Mouse (Mus musculus): ENCODE measurements around the gene Vps54. TPM values are rescaled to one million over a fixed set of nuclear protein-coding genes. Genes with fewer than 3 reads are reported as not detected.
"Not testable (repeated sequence)": the region's sequence is repeated elsewhere in the genome, so short reads cannot be mapped to it uniquely, and the experiment has no call there.

Vps54 gene
- polyA plus RNA-seq (2015; fragmentation: Nextera tagmentation; extraction: Ambion mirVana): 4.3 and 4.9 TPM in 2 replicates

DNA sequence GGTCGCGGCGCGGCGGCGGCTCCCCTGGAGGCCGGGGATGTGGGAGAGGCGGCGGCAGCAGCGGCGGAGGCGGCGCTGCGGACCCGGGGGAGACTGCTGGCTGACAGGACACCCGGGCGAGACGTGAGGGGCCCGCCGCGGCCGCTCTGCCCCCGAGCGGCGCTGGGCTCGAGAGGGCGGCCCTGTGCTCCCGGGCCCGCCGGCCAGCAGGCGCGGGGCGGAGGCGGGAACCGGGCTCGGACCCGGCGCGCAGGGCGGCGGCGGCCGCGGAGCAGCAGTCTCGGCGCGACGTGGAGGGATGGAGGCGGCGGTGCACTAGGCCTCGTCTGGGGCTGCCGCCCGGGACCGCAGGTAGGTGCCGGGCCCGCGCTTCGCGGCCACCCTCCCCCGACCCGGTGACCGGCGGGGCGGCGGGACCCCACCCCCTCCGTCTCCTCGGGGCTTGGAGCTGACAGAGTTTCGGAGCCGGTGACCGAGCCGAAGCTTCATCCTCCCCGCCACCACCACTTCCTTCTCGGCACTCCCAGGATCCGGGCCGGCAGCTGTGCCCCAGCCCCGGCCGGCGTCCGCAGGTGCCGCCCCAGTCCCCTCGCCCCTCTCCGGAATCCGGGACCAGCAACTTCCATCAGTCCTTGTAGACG, at the start of gene Vps54:
Vps54 (plus strand) TSS at position 261 of the 641 bp plus-strand sequence.
- Histone ChIP-seq H3K36me3 (replicated peaks; ENCODE audit: insufficient read depth, low read length) (no peaks in the 10 kb centered on the region), H3K27me3 (ENCODE audit: insufficient read depth, low read length) (no peaks in the 10 kb centered on the region)
- WGBS (ENCODE audit: insufficient replicate concordance): under 1% methylated on average over 48 of the region's 84 CpGs

DNA sequence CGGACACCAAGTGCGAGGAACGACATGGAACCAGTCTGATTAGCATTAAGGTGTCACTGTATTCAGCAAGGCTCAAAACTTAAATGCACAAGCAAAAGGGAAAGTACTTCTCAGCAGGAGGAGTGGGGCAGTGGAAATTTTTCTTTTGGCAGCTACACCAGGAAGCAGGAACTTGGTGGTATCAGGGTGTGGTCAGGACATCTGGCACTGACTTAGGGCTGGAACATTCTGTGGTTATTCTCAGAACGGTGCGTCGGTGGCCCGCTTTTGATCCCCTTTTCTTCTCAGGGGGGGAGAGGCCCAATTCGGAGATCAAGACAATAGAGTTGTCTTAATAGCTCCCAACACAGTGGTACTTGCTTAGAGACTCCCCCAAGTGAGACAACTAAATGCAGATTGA, 47.3 kb upstream of the Vps54 start:
- not testable (repeated sequence) for H3K27ac ChIP-seq (ENCODE audit: low read depth); H3K36me3 ChIP-seq (replicated peaks; ENCODE audit: insufficient read depth, low read length); H3K9me3 ChIP-seq (ENCODE audit: low read length); H3K4me2 ChIP-seq (ENCODE audit: low read depth, low read length); H3K4me3 ChIP-seq (ENCODE audit: low read depth, low read length); H3K4me1 ChIP-seq (ENCODE audit: insufficient read depth); DNase-seq; ATAC-seq; H3K27me3 ChIP-seq (ENCODE audit: insufficient read depth, low read length); H3K9ac ChIP-seq (replicated peaks)
- WGBS (ENCODE audit: insufficient replicate concordance): 67% methylated on average over 8 of the region's 8 CpGs

More for the DNA sequence above, at the start of gene Vps54:
- ATAC-seq (peak; percentile 82), DNase-seq (peak; percentile 72)
- no peak for TF ChIP-seq CTCF (IDR thresholded peaks at IDR 0.05; ENCODE audit: low read depth)
- TF ChIP-seq EP300 (IDR thresholded peaks at IDR 0.05; ENCODE audit: low read depth): no peak
- peak within 1 kb of the TSS; percentile 83 for H3K4me3 ChIP-seq (ENCODE audit: low read depth, low read length)
- H3K9me3 ChIP-seq (ENCODE audit: low read length): no peaks in the 10 kb centered on the region
- peak within 1 kb of the TSS; percentile 93 for H3K9ac ChIP-seq (replicated peaks)
- peaks cover 7% of the 10 kb centered on the region; the same call in 1 of the 2 replicates for H3K4me1 ChIP-seq (ENCODE audit: insufficient read depth)
- peak within 1 kb of the TSS; percentile 91 for H3K4me2 ChIP-seq (ENCODE audit: low read depth, low read length)
- peak within 1 kb of the TSS; percentile 95 for H3K27ac ChIP-seq (ENCODE audit: low read depth)

DNA sequence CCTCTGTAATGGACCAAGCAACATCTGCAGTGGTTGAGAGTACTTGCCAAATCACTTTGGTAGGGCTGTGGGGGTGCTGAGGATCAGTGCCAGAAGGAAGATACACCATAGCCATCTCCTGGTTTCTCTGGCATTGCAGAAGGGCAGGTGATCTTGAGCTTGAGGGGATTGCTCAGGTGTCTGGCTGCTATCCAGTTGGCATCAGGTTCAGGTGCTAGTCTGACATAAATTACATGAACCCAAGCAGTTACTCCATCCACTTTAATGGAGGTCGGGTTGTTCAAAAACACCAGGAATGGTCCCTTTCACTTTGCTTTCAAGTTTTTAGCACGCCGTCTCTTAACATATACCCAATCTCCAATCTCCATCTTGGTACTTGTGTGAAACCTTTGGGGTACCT, 44.2 kb upstream of the Vps54 start:
- no peak for TF ChIP-seq EP300 (IDR thresholded peaks at IDR 0.05; ENCODE audit: low read depth)
- no peak for TF ChIP-seq CTCF (IDR thresholded peaks at IDR 0.05; ENCODE audit: low read depth)
- Histone ChIP-seq H3K4me2 (ENCODE audit: low read depth, low read length) (no peak overlapping the region), H3K4me1 (ENCODE audit: insufficient read depth) (no peaks in the 10 kb centered on the region), H3K9me3 (ENCODE audit: low read length) (0 out of 2 replicates have a peak, but pooled peaks cover 2% of the 10 kb centered on the region), H3K9ac (replicated peaks) (no peak overlapping the region), H3K27ac (ENCODE audit: low read depth) (no peak overlapping the region), H3K4me3 (ENCODE audit: low read depth, low read length) (no peak overlapping the region), H3K27me3 (ENCODE audit: insufficient read depth, low read length) (no peaks in the 10 kb centered on the region), H3K36me3 (replicated peaks; ENCODE audit: insufficient read depth, low read length) (no peaks in the 10 kb centered on the region)
- DNase-seq (no peak), ATAC-seq (no peak)
- 92% methylated on average over 3 of the region's 3 CpGs for WGBS (ENCODE audit: insufficient replicate concordance)

DNA sequence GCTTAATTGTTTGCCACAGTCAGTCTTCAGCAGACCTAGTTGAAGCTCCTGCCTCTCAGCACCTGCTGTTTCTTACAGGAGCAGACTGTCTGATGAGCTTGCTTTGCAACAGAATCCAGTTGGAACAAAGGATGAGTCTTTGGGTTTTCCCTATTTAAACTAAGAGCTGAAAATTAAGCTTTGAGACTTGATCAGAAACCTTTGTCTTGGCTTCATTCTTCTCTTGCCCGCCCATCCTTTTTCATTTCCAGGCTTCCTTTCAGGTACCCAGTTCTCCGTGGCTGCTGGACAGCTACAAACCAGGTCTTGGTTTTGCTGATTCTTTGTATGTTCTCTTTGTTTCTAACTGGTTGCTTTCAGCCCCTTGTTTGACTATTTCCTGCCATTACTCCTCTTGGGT, 30.0 kb upstream of the Vps54 start:
- Histone ChIP-seq H3K4me3 (ENCODE audit: low read depth, low read length) (no peak overlapping the region), H3K9ac (replicated peaks) (no peak overlapping the region), H3K27ac (ENCODE audit: low read depth) (no peak overlapping the region), H3K4me1 (ENCODE audit: insufficient read depth) (no peaks in the 10 kb centered on the region), H3K36me3 (replicated peaks; ENCODE audit: insufficient read depth, low read length) (no peaks in the 10 kb centered on the region), H3K4me2 (ENCODE audit: low read depth, low read length) (no peak overlapping the region), H3K27me3 (ENCODE audit: insufficient read depth, low read length) (no peaks in the 10 kb centered on the region), H3K9me3 (ENCODE audit: low read length) (no peaks in the 10 kb centered on the region; the same call in 1 of the 2 replicates)
- DNase-seq (no peak), ATAC-seq (no peak)
- 81% methylated on average over 2 of the region's 2 CpGs for WGBS (ENCODE audit: insufficient replicate concordance)
- TF ChIP-seq CTCF (IDR thresholded peaks at IDR 0.05; ENCODE audit: low read depth): no peak
- TF ChIP-seq EP300 (IDR thresholded peaks at IDR 0.05; ENCODE audit: low read depth): no peak

DNA sequence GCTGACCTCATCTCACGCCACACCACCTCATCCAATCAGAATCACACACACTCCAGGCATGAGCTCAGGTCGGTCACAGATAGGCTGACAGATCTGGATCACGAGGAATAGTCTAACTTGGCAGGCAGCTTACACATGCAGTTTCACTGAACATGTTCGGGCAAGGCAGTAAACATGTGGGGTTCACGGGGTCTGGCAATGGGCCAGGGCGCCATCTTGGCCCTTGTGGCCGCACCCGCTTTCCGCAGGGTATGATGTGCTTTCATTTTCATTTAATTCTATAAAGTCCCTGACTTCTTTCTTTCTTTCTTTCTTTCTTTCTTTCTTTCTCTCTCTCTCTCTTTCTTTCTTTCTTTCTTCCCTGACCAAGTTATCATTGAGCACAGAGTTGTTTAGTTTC, 29.4 kb upstream of the Vps54 start:
- H3K4me3 ChIP-seq (ENCODE audit: low read depth, low read length); H3K36me3 ChIP-seq (replicated peaks; ENCODE audit: insufficient read depth, low read length); ATAC-seq; DNase-seq; H3K4me1 ChIP-seq (ENCODE audit: insufficient read depth); H3K27me3 ChIP-seq (ENCODE audit: insufficient read depth, low read length); H3K9me3 ChIP-seq (ENCODE audit: low read length); H3K4me2 ChIP-seq (ENCODE audit: low read depth, low read length); H3K27ac ChIP-seq (ENCODE audit: low read depth); H3K9ac ChIP-seq (replicated peaks): not testable (repeated sequence)
- WGBS (ENCODE audit: insufficient replicate concordance): 86% methylated on average over 9 of the region's 9 CpGs

DNA sequence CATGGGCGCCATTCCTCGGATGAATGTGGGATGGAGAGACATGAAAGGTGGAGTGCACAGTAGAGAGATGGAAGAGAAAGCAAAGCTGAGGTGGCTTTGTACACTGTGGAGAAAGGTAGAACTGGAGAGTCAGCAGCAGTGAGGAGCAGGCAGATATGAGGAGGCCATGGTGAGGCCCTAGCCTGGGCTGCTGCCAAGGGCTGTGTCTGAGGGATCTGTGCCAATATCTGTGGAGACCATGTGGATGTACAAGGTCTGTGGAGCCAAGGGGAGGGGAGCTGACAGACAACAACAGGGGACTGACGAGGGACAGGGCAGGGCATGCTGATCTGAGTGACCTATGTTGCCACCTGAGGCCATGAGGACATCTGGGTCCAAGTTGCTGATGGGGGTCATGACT, 21.7 kb upstream of the Vps54 start:
- no peak overlapping the region for H3K4me3 ChIP-seq (ENCODE audit: low read depth, low read length)
- H3K9me3 ChIP-seq (ENCODE audit: low read length): no peaks in the 10 kb centered on the region
- TF ChIP-seq CTCF (IDR thresholded peaks at IDR 0.05; ENCODE audit: low read depth) (no peak), EP300 (IDR thresholded peaks at IDR 0.05; ENCODE audit: low read depth) (no peak)
- H3K36me3 ChIP-seq (replicated peaks; ENCODE audit: insufficient read depth, low read length): no peaks in the 10 kb centered on the region
- no peak overlapping the region for H3K9ac ChIP-seq (replicated peaks)
- WGBS (ENCODE audit: insufficient replicate concordance): 73% methylated on average over 3 of the region's 3 CpGs
- ATAC-seq (peak; percentile 90), DNase-seq (peak; percentile 64)
- no peak overlapping the region for H3K27ac ChIP-seq (ENCODE audit: low read depth)
- peaks cover 18% of the 10 kb centered on the region for H3K4me1 ChIP-seq (ENCODE audit: insufficient read depth)
- H3K4me2 ChIP-seq (ENCODE audit: low read depth, low read length): no peak overlapping the region
- H3K27me3 ChIP-seq (ENCODE audit: insufficient read depth, low read length): no peaks in the 10 kb centered on the region

DNA sequence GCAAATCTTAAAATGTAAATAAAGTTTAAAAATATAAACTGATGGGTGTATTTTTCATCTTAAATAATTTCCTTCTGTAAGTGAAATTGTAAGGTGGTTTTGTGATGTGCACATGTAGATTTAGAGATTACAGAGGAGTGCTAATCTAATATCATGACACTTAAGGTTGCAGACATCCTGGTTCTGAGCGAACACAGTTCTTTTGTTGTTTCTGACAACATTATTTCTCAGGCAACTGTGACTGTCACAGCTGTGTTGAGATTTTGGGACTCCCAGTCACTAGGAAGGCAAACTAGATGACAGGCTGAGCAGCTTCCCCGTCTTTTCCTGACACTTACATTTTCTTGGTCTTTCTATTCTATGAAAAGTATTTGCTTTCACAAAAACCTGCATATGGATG, 19.8 kb upstream of the Vps54 start:
- no peaks in the 10 kb centered on the region for H3K9me3 ChIP-seq (ENCODE audit: low read length)
- H3K27me3 ChIP-seq (ENCODE audit: insufficient read depth, low read length): no peaks in the 10 kb centered on the region
- DNase-seq (no peak), ATAC-seq (no peak)
- TF ChIP-seq CTCF (IDR thresholded peaks at IDR 0.05; ENCODE audit: low read depth): no peak
- TF ChIP-seq EP300 (IDR thresholded peaks at IDR 0.05; ENCODE audit: low read depth): no peak
- WGBS (ENCODE audit: insufficient replicate concordance): 76% methylated on average over 2 of the region's 2 CpGs
- H3K4me2 ChIP-seq (ENCODE audit: low read depth, low read length): no peak overlapping the region
- no peaks in the 10 kb centered on the region for H3K36me3 ChIP-seq (replicated peaks; ENCODE audit: insufficient read depth, low read length)
- no peak overlapping the region for H3K9ac ChIP-seq (replicated peaks)
- no peak overlapping the region for H3K4me3 ChIP-seq (ENCODE audit: low read depth, low read length)
- peaks cover 19% of the 10 kb centered on the region for H3K4me1 ChIP-seq (ENCODE audit: insufficient read depth)
- no peak overlapping the region for H3K27ac ChIP-seq (ENCODE audit: low read depth)

Data from liver, postnatal 0 days (tissue).